In the genomic region with DNA sequence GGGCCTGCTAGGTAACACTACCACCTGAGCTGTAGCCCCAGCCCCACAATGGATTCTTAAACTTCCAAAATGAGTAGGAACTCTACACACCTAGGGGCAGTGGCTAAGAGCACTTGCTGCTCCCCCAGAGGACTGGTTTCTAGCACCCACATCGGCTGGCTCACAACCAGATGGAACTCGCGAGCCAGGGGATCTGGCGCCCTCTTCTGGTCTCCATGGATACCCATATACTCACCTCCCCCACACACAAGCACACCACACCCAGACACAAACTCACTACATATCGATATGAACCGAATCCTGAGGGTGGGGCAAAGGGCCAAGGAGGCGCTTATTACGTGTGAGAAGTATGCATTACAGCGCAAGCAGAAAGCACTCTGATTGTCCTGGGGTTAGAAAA, we compare ENCODE assay signal across 33 mouse cellular contexts. TPM values are rescaled to one million over a fixed set of nuclear protein-coding genes. Genes with fewer than 3 reads are reported as not detected.
DNase-seq lines count a peak whose midpoint lies in the region; ATAC-seq and TF ChIP-seq lines count a peak whose summit lies in the region.
"Had no signal": no experiment of that assay in that cellular context is flagged by ENCODE, and none has a peak within 500 bp of the region (broad histone marks: within the 10 kb centered on the region; RNA-seq: fewer than 3 reads in every experiment).

No protein-coding gene starts in this region.

- no peak for TF ChIP-seq POLR2A in thymus, adult 2 months (IDR thresholded peaks at IDR 0.05; ENCODE audit: control insufficient read depth, extremely low read depth, insufficient read depth, low read length, poor library complexity)

- H3K27ac ChIP-seq in thymus, adult 2 months (ENCODE audit: control insufficient read depth, insufficient read depth, low read length): no peak overlapping the region
- H3K27ac ChIP-seq: embryonic facial prominence, embryonic 10.5 days; forebrain, embryonic 15.5 days; hindbrain, embryonic 10.5 days; hindbrain, postnatal 0 days; kidney, postnatal 0 days; limb, embryonic 10.5 days; midbrain, embryonic 12.5 days; stomach, postnatal 0 days had no signal

- WGBS in thymus, adult 2 months: 95% methylated on average over 9 of the region's 9 CpGs

- H3K27me3 ChIP-seq in thymus, adult 2 months (ENCODE audit: control insufficient read depth, insufficient read depth, low read length): no peaks in the 10 kb centered on the region
- H3K27me3 ChIP-seq: forebrain, embryonic 15.5 days; heart, embryonic 12.5 days; midbrain, embryonic 12.5 days had no signal

- H3K4me3 ChIP-seq in thymus, adult 2 months (ENCODE audit: control insufficient read depth, insufficient read depth, low read length): no peak overlapping the region
- H3K4me3 ChIP-seq: embryonic facial prominence, embryonic 10.5 days; forebrain, embryonic 15.5 days; heart, embryonic 12.5 days; hindbrain, embryonic 10.5 days; limb, embryonic 10.5 days; midbrain, embryonic 12.5 days had no signal

- TF ChIP-seq CTCF in thymus, adult 2 months (IDR thresholded peaks at IDR 0.05; ENCODE audit: borderline replicate concordance, control insufficient read depth, extremely low read depth, insufficient read depth, low read length, poor library complexity): no peak

- DNase-seq in CD4-positive, CD25-positive, alpha-beta regulatory T cell, adult 2 months (ENCODE audit: low read depth, low spot score): peak; percentile 27
- peak; percentile 25 for DNase-seq in thymus, adult 2 months
- no peak for DNase-seq in thymus, postnatal 25 days
- DNase-seq in R1 (ENCODE audit: low read depth, low spot score): peak; percentile 63
- peak; percentile 10 for DNase-seq in induced T-regulatory cell, adult 2 months (ENCODE audit: low read depth)
- DNase-seq in layer of hippocampus, postnatal 36 days: no peak
- DNase-seq: adrenal gland, postnatal 10 days; cerebellum, adult 9-11 months; gastrocnemius, postnatal 14 days; heart, adult 11 months; heart, postnatal 10 days; kidney, adult 18-20 months; lung, adult 2 months; lung, postnatal 14 days; right cerebral cortex, postnatal 14 days had no signal

- no peaks in the 10 kb centered on the region for H3K36me3 ChIP-seq in thymus, adult 2 months (ENCODE audit: control insufficient read depth, insufficient read depth, low read length)
- H3K36me3 ChIP-seq: embryonic facial prominence, embryonic 10.5 days; forebrain, embryonic 15.5 days; heart, embryonic 12.5 days; hindbrain, embryonic 10.5 days; limb, embryonic 10.5 days; midbrain, embryonic 12.5 days had no signal

- H3K4me1 ChIP-seq in thymus, adult 2 months (replicated peaks; ENCODE audit: control insufficient read depth, insufficient read depth, low read length): peaks cover 38% of the 10 kb centered on the region
- H3K4me1 ChIP-seq: embryonic facial prominence, embryonic 10.5 days; forebrain, embryonic 15.5 days; heart, embryonic 12.5 days; hindbrain, embryonic 10.5 days; limb, embryonic 10.5 days; midbrain, embryonic 12.5 days had no signal

- ATAC-seq in CD4-positive, CD25-positive, alpha-beta regulatory T cell, adult 4 months: no peak
- ATAC-seq in megakaryocyte, adult 5-6 weeks (ENCODE audit: poor library complexity, severe bottlenecking): no peak
- ATAC-seq: activated CD4-positive, CD25-positive, alpha-beta regulatory T cell, adult 4 months; forebrain, embryonic 15.5 days; hindbrain, postnatal 0 days had no signal

RNA-seq across cellular contexts. Expression of gene Cd8a, which starts 25.2 kb away (rescaled TPM):
- polyA plus RNA-seq in CD4-positive, CD25-positive, alpha-beta regulatory T cell, adult 4 months (2017; shearing (Covaris generic)): 1 to 10 TPM; 1.6 to 2.4 TPM
- 883 and 918 TPM in 2 replicates for polyA plus RNA-seq in thymus, adult 2 months (2012; rRNA removed)
- total RNA-seq in megakaryocyte, adult 5-6 weeks (2015): 0.46 TPM in 1 of 2 replicates, not detected in the other
- 0.08 and 0.22 TPM in 2 replicates for total RNA-seq in megakaryocyte, adult 5-6 weeks (2017)
- total RNA-seq in layer of hippocampus, postnatal 36 days (2021): not detected
- total RNA-seq: hindbrain, postnatal 0 days; layer of hippocampus, postnatal 14 days; megakaryocyte progenitor cell, adult 5-6 weeks had no signal
- polyA plus RNA-seq: brain, embryonic 14.5 days; cortical plate, adult 2 months; embryonic facial prominence, embryonic 10.5 days; forebrain, embryonic 15.5 days; heart, embryonic 12.5 days; hindbrain, embryonic 10.5 days; hindbrain, postnatal 0 days; limb, embryonic 10.5 days; liver, embryonic 11.5 days; midbrain, embryonic 12.5 days; neural tube, embryonic 11.5 days; stomach, postnatal 0 days had no signal

RNA-seq across cellular contexts. Expression of gene Cd8b1, which starts 25.4 kb away (rescaled TPM):
- polyA plus RNA-seq in CD4-positive, CD25-positive, alpha-beta regulatory T cell, adult 4 months (2017; shearing (Covaris generic)): 10 to 100 TPM; 18.6 to 19.3 TPM
- 712 and 845 TPM in 2 replicates for polyA plus RNA-seq in thymus, adult 2 months (2012; rRNA removed)
- total RNA-seq in megakaryocyte, adult 5-6 weeks (2015): 0.20 TPM in 1 of 2 replicates, not detected in the other
- total RNA-seq in megakaryocyte, adult 5-6 weeks (2017): not detected in 2 replicates
- not detected for total RNA-seq in layer of hippocampus, postnatal 36 days (2021)
- total RNA-seq: gastrocnemius, postnatal 14 days; hindbrain, postnatal 0 days; layer of hippocampus, postnatal 14 days; megakaryocyte progenitor cell, adult 5-6 weeks had no signal
- polyA plus RNA-seq: brain, embryonic 14.5 days; cortical plate, adult 2 months; forebrain, embryonic 15.5 days; heart, embryonic 12.5 days; hindbrain, postnatal 0 days; liver, embryonic 11.5 days; midbrain, embryonic 12.5 days; neural tube, embryonic 11.5 days; stomach, postnatal 0 days had no signal

RNA-seq across cellular contexts. Expression of gene Smyd1, which starts 26.0 kb away (rescaled TPM):
- under 1 TPM; 0.18 to 0.50 TPM for polyA plus RNA-seq in CD4-positive, CD25-positive, alpha-beta regulatory T cell, adult 4 months (2017; shearing (Covaris generic))
- polyA plus RNA-seq in thymus, adult 2 months (2012; rRNA removed): 9.6 and 15.1 TPM in 2 replicates
- not detected in 2 replicates for total RNA-seq in megakaryocyte, adult 5-6 weeks (2015)
- total RNA-seq in megakaryocyte, adult 5-6 weeks (2017): not detected in 2 replicates
- under 1 TPM; 0.47 to 0.86 TPM for total RNA-seq in layer of hippocampus, postnatal 36 days (2021)
- total RNA-seq: megakaryocyte progenitor cell, adult 5-6 weeks had no signal
- polyA plus RNA-seq: activated CD4-positive, CD25-positive, alpha-beta regulatory T cell, adult 4 months had no signal

Comparison
In these comparisons a context has a peak if more than half of its experiments do, and no peak if none do; other contexts are left out.
1. DNase-seq: peak in CD4-positive, CD25-positive, alpha-beta regulatory T cell, adult 2 months (single experiment), thymus, adult 2 months (single experiment), R1 (single experiment) and induced T-regulatory cell, adult 2 months (single experiment); none in thymus, postnatal 25 days (single experiment) and layer of hippocampus, postnatal 36 days (0 of 2).